Mouse (Mus musculus) liver, embryonic 14.5 days (tissue): Measurements from ENCODE around the gene Pdpk1.

ENCODE experiments used
- CTCF ChIP-seq: IDR thresholded peaks from 2 replicates; pipeline ENCODE4 v1.5.1; 2016; ENCODE audit warnings: antibody characterized with exemption, low read depth, control low read depth
- EP300 ChIP-seq: IDR thresholded peaks from 2 replicates; pipeline ENCODE4 v1.6.1; 2016; ENCODE audit warnings: antibody characterized with exemption, low read depth

DNA sequence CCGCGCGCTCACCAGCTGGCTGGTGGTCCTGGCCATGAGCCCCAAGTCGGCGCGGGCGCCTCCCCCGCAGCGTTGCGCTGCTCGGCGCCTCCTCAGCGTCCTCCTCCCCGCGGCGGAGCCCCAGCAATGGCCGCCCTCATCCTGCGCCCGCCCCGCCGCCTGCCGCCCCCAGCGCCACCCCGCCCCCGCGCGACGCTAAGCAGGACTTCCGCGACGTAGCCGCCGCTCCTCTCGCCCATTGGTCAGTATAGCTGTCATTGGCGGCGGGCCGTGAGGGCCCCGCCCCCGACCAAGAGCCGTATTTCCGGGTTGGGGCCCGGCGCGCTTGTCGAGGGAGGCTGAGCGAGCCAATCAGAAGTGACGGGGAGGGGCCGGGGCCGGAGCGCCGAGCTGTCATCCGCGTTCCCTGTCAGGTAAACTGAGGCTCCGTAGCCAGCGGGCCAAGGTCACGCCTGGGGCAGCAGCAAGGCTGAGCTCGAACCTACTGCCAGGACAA, 9.3 kb downstream of the Pdpk1 start:
- TF ChIP-seq CTCF (0 out of 2 replicates have a peak, but pooled peaks have one; percentile 11), EP300 (no peak)
